Mouse (Mus musculus): ENCODE measurements around the gene Zfp12. TPM values are rescaled to one million over a fixed set of nuclear protein-coding genes. Genes with fewer than 3 reads are reported as not detected.
A peak's percentile ranks its signal among the peaks of the same experiment; 100 is the strongest.

The Zfp12 gene
- total and polyA plus RNA-seq, 2 experiments from 2014 or later = 11.8 to 31.1 TPM

- Histone ChIP-seq H3K9ac (replicated peaks; ENCODE audit: low read length, poor library complexity, severe bottlenecking) (0 out of 2 replicates have a peak overlapping the region, but pooled peaks have one; percentile 39), H3K27ac (ENCODE audit: low read depth, low read length) (no peak overlapping the region), H3K36me3 (ENCODE audit: insufficient read depth, low read length) (peaks cover 55% of the 10 kb centered on the region), H3K27me3 (ENCODE audit: insufficient read depth, low read length) (0 out of 2 replicates have a peak, but pooled peaks cover 17% of the 10 kb centered on the region), H3K4me2 (ENCODE audit: low read depth, low read length, poor library complexity, severe bottlenecking) (0 out of 2 replicates have a peak overlapping the region, but pooled peaks have one; percentile 41), H3K9me3 (ENCODE audit: low read length) (no peaks in the 10 kb centered on the region), H3K4me1 (ENCODE audit: insufficient read depth, low read length) (no peaks in the 10 kb centered on the region), H3K4me3 (ENCODE audit: low read depth, low read length) (no peak overlapping the region; the same call in 1 of the 2 replicates)
- no peak for TF ChIP-seq CTCF (IDR thresholded peaks at IDR 0.05)
- ATAC-seq (ENCODE audit: low FRiP score) (no peak), DNase-seq (ENCODE audit: low spot score) (peak; percentile 13)
- 33% methylated on average over 63 of the region's 66 CpGs for WGBS
Measured at GRCm38 (mm10) chr5:143254487-143255130, 19.6 kb downstream of the Zfp12 start.

DNA sequence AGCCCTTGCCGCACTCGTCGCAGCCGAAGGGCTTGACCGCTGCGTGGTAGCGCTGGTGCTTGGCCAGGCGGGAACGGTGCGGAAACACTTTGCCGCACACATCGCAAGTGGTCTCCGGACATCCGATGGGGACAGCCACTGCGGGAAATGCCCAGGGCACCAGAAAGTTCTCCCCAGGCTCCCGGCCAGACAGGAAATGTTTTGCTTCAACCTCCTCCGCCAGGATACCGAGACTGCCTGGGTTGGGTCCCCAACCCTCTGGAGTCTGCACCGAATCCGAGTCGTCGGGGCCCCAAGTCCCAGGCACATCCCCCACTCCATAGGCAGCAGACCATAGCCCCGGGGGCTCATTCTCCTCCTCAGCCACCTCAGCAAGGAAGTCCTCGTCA, 20.2 kb downstream of the Zfp12 start:
- DNase-seq (ENCODE audit: low spot score) (no peak), ATAC-seq (ENCODE audit: low FRiP score) (no peak)
- Histone ChIP-seq H3K27ac (ENCODE audit: low read depth, low read length) (no peak overlapping the region), H3K4me1 (ENCODE audit: insufficient read depth, low read length) (no peaks in the 10 kb centered on the region), H3K27me3 (ENCODE audit: insufficient read depth, low read length) (0 out of 2 replicates have a peak, but pooled peaks cover 17% of the 10 kb centered on the region), H3K4me3 (ENCODE audit: low read depth, low read length) (no peak overlapping the region), H3K36me3 (ENCODE audit: insufficient read depth, low read length) (peaks cover 60% of the 10 kb centered on the region), H3K9ac (replicated peaks; ENCODE audit: low read length, poor library complexity, severe bottlenecking) (no peak overlapping the region), H3K4me2 (ENCODE audit: low read depth, low read length, poor library complexity, severe bottlenecking) (no peak overlapping the region), H3K9me3 (ENCODE audit: low read length) (no peaks in the 10 kb centered on the region)
- TF ChIP-seq CTCF (IDR thresholded peaks at IDR 0.05) = no peak
- WGBS = 46% methylated on average over 24 of the region's 24 CpGs

- Histone ChIP-seq H3K27ac (ENCODE audit: low read depth, low read length) (no peak overlapping the region), H3K9me3 (ENCODE audit: low read length) (no peaks in the 10 kb centered on the region), H3K4me1 (ENCODE audit: insufficient read depth, low read length) (no peaks in the 10 kb centered on the region), H3K27me3 (ENCODE audit: insufficient read depth, low read length) (0 out of 2 replicates have a peak, but pooled peaks cover 17% of the 10 kb centered on the region), H3K9ac (replicated peaks; ENCODE audit: low read length, poor library complexity, severe bottlenecking) (no peak overlapping the region), H3K4me2 (ENCODE audit: low read depth, low read length, poor library complexity, severe bottlenecking) (no peak overlapping the region), H3K4me3 (ENCODE audit: low read depth, low read length) (no peak overlapping the region), H3K36me3 (ENCODE audit: insufficient read depth, low read length) (peaks cover 67% of the 10 kb centered on the region)
- 90% methylated on average over 5 of the region's 5 CpGs for WGBS
- no peak for DNase-seq (ENCODE audit: low spot score)
- no peak for TF ChIP-seq CTCF (IDR thresholded peaks at IDR 0.05)
- no peak for ATAC-seq (ENCODE audit: low FRiP score)
Measured at GRCm38 (mm10) chr5:143255802-143256201, 20.8 kb downstream of the Zfp12 start.

DNA sequence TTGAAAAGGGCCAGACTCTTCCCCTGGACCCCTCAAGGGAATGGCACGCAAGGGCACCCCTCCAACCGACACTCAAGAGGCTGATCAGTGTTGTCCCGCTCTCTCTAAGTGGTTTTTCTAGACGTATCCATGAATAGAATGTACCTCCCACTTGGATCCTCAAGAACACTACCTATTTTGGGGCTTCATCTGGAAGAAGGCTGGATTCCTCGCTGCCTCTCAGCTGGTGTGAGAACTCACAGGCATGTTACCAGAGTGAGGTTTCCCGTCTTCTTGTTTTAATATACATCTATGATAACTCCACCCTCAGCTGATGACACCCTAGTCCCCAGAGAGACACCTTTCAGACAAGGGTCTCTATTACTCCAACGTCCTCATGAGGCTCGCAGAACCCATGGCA, 26.7 kb downstream of the Zfp12 start:
- Histone ChIP-seq H3K4me3 (ENCODE audit: low read depth, low read length) (no peak overlapping the region), H3K27me3 (ENCODE audit: insufficient read depth, low read length) (0 out of 2 replicates have a peak, but pooled peaks cover 7% of the 10 kb centered on the region), H3K9ac (replicated peaks; ENCODE audit: low read length, poor library complexity, severe bottlenecking) (no peak overlapping the region), H3K27ac (ENCODE audit: low read depth, low read length) (no peak overlapping the region), H3K36me3 (ENCODE audit: insufficient read depth, low read length) (peaks cover 68% of the 10 kb centered on the region), H3K9me3 (ENCODE audit: low read length) (no peaks in the 10 kb centered on the region), H3K4me1 (ENCODE audit: insufficient read depth, low read length) (no peaks in the 10 kb centered on the region), H3K4me2 (ENCODE audit: low read depth, low read length, poor library complexity, severe bottlenecking) (no peak overlapping the region)
- no peak for DNase-seq (ENCODE audit: low spot score)
- 93% methylated on average over 8 of the region's 8 CpGs for WGBS
- no peak for ATAC-seq (ENCODE audit: low FRiP score)
- no peak for TF ChIP-seq CTCF (IDR thresholded peaks at IDR 0.05)

DNA sequence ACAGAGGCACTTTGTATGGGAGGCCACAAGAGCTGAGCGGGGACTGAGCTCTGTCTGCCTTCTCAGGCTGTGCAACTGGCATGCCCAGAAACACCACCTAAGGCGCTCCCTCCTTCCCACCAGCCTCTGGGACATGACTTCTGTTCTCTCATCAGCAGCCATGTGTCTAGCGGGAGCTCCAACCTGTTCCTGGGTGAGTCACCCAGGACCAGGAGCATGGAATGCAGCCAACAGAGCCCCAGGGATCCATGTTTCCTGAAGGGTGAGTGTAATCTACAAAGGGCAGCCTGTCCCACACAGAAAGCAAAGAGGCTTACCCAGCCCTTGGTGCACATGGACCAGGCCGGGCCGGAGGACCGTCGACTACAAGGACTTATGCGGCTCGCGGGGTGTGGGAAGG, 29.7 kb downstream of the Zfp12 start:
- Histone ChIP-seq H3K9ac (replicated peaks; ENCODE audit: low read length, poor library complexity, severe bottlenecking) (no peak overlapping the region), H3K4me3 (ENCODE audit: low read depth, low read length) (no peak overlapping the region), H3K4me1 (ENCODE audit: insufficient read depth, low read length) (no peaks in the 10 kb centered on the region), H3K9me3 (ENCODE audit: low read length) (no peaks in the 10 kb centered on the region), H3K36me3 (ENCODE audit: insufficient read depth, low read length) (peaks cover 47% of the 10 kb centered on the region), H3K27ac (ENCODE audit: low read depth, low read length) (no peak overlapping the region), H3K4me2 (ENCODE audit: low read depth, low read length, poor library complexity, severe bottlenecking) (no peak overlapping the region), H3K27me3 (ENCODE audit: insufficient read depth, low read length) (no peaks in the 10 kb centered on the region)
- DNase-seq (ENCODE audit: low spot score) (no peak), ATAC-seq (ENCODE audit: low FRiP score) (no peak)
- TF ChIP-seq CTCF (IDR thresholded peaks at IDR 0.05) = no peak
- 88% methylated on average over 10 of the region's 10 CpGs for WGBS

DNA sequence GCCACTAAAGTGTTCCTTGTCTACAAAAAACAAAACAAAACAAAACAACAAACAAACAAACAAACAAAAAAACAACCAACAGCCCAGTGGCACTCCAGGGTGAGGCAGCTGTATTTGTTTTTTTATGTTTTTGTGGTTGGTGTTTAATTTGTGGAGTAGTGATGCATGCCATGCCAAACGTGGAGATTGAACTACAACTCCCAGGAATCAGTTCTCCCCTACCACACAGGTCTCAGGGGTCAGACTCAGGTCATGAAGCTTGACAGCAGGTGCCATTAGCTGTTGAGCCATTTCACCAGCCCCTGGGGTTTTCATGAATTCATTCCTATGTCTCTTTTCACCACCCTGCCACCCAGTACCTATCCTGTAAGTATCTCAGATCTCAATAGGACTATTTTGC, 30.4 kb downstream of the Zfp12 start:
- 67% methylated on average over 1 of the region's 1 CpGs for WGBS
- ATAC-seq (ENCODE audit: low FRiP score) = no peak
- no peaks in the 10 kb centered on the region for H3K27me3 ChIP-seq (ENCODE audit: insufficient read depth, low read length)
- H3K27ac ChIP-seq (ENCODE audit: low read depth, low read length) = no peak overlapping the region
- H3K9me3 ChIP-seq (ENCODE audit: low read length) = no peaks in the 10 kb centered on the region
- TF ChIP-seq CTCF (IDR thresholded peaks at IDR 0.05) = no peak
- peaks cover 40% of the 10 kb centered on the region for H3K36me3 ChIP-seq (ENCODE audit: insufficient read depth, low read length)
- H3K4me1 ChIP-seq (ENCODE audit: insufficient read depth, low read length) = peaks cover 2% of the 10 kb centered on the region; the same call in 1 of the 2 replicates
- no peak overlapping the region for H3K9ac ChIP-seq (replicated peaks; ENCODE audit: low read length, poor library complexity, severe bottlenecking)
- DNase-seq (ENCODE audit: low spot score) = no peak
- H3K4me2 ChIP-seq (ENCODE audit: low read depth, low read length, poor library complexity, severe bottlenecking) = no peak overlapping the region
- H3K4me3 ChIP-seq (ENCODE audit: low read depth, low read length) = no peak overlapping the region
